Mouse (Mus musculus) hematopoietic multipotent progenitor cell, adult 10-12 weeks (in vitro differentiated cells): ENCODE data around the gene Gm20815. TPM values are rescaled to one million over a fixed set of nuclear protein-coding genes. Genes with fewer than 3 reads are reported as not detected.

ENCODE experiments used
- polyA plus RNA-seq: library from polyadenylated mRNA; stranded (reverse); fragments of >175 nt; gene quantifications from 2 replicates; pipeline ENCODE4 v1.2.3, GENCODE M21; 2012; ENCODE audit warnings: low replicate concordance

Gm20815 gene
- not detected in 2 replicates for polyA plus RNA-seq

DNA sequence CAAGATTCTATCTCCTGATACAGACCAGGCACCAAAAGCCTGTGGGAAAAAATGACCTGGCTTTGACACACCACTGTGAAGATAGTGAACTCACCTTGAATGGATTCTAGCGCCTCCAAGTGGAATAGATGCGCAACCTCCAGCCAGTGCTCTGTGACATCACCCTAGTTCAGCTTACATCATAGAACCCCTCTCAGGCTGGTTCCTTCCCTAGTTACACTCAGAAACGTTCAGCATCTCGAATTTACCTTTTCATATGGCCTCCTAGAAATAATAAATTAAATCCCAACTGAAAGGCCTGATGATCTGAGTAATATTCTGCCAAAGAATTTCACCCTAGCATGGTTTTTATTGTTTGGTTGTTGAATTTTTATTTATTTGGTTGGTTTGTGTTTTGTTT, at the start of gene Gm20815:
Gm20815 (minus strand) TSS at position 101 of the 400 bp plus-strand sequence.

